Mouse (Mus musculus) layer of hippocampus, adult 9-11 months (tissue): ENCODE results near the gene Sprr2a2.
"Not testable (repeated sequence)": the region's sequence is repeated elsewhere in the genome, so short reads cannot be mapped to it uniquely, and the experiment has no call there.

Experiments used
- DNase-seq: peaks from one replicate; pipeline ENCODE4 v3.0.0; 2022

Gene Sprr2a2

GRCm38 (mm10) chr3:92215569-92215968 is at the start of gene Sprr2a2, which contains the start of gene Sprr2a1:
Gene Sprr2a2 (plus strand): TSS chr3:92215920.
Gene Sprr2a1 (plus strand): TSS chr3:92215799.
- DNase-seq, result not testable (repeated sequence)

DNA sequence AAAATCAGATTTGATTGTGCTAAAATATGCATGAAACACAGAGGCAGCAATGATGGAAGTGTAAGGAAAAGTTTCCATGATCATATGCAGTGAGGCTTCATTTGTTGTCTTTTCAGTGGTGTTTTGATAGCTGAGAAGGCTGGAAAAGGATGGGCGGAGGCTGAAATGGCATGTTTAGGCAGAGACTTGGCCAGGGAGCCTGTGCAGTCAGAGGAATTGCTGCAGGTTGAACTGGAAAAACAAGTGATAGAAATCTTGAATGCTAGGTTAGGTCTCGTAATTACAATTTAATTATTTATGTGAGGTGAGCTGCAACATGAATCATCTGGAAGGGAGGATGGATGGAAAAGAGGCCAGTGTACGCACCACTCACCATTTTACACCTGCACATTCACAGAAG is 45.9 kb upstream of the Sprr2a2 start:
- no peak for DNase-seq

DNA sequence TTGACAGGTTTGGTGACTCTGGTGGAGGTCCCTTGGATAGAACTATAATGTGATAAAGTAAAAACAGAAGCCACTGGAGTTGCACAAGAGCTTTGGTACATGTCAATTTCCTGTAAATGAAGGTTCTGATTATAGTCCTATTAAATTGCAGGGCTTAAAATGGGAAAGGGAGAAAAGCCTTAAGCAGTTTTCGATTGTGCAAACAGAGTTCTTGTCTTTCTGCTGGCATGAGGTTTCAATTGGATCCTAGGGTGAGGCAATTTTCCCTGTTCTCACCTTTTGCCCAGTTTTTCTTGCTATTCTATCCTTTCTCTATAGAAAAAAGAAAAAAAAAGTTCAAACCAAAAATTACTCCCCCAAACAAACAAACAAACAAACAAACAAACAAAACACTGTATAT is 38.8 kb upstream of the Sprr2a2 start:
- DNase-seq, result no peak

DNA sequence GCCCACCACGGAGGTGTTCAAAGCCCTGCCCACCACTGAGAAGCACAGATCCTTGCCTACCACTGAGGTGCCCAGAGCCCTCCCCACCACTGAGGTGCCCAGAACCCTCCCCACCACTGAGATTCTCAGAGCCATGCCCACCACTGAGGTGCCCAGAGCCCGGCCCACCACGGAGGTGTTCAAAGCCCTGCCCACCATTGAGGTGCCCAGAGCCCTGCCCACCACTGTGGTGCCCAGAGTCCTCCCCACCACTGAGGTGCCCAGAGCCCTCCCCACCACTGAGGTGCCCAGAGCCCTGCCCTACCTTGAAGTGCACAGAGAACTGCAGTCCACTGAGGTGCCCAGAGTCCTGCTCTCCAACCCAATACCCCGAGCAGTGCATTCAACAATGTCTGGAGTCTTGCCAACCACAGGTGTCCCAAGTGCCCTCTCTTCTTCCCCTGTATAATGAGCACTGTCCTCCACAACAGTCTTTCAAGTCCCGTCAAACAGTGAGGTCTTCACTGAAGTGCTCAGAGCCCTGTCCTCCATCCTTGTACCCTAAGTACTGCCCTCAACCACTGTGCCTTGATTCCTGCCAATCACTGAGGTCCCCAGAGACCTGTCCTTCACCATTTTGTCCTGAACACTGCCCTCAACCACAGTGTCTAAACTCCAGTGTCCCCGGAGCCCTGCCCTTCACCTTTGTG is 20.1 kb upstream of the Sprr2a2 start:
- DNase-seq, result no peak

GRCm38 (mm10) chr3:92211133-92211925 is 4.4 kb upstream of the Sprr2a2 start:
- not testable (repeated sequence) for DNase-seq

GRCm38 (mm10) chr3:92212059-92212458 is 3.7 kb upstream of the Sprr2a2 start:
- not testable (repeated sequence) for DNase-seq

- DNase-seq, result not testable (repeated sequence)
These were observed 2.1 kb upstream of the Sprr2a2 start for GRCm38 (mm10) chr3:92213651-92214050.

GRCm38 (mm10) chr3:92219031-92219430 is 3.3 kb downstream of the Sprr2a2 start:
- not testable (repeated sequence) for DNase-seq

DNA sequence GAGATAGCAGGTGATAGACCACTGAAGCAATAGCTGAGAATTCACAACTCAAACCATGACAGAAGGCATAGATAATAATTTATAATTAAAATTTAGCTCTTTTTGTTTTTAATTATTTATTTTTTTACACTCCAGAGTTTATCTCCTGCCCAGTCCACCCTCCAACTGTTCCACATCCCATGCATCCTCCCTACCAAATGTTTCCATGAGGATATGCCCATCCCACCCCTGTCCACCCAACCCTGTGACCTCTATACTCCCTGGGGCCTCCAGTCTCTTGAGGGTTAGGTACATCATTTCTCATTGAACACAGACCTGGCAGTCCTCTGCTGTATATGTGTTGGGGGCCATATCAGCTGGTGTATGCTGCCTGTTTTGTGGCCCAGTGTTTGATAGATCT is 8.0 kb downstream of the Sprr2a2 start:
- not testable (repeated sequence) for DNase-seq

- DNase-seq, result not testable (repeated sequence)
These were observed 11.7 kb downstream of the Sprr2a2 start for GRCm38 (mm10) chr3:92227410-92227809.

GRCm38 (mm10) chr3:92236463-92237189 is 20.9 kb downstream of the Sprr2a2 start:
- DNase-seq, result not testable (repeated sequence)

GRCm38 (mm10) chr3:92238736-92239135 is 23.0 kb downstream of the Sprr2a2 start:
- not testable (repeated sequence) for DNase-seq

DNA sequence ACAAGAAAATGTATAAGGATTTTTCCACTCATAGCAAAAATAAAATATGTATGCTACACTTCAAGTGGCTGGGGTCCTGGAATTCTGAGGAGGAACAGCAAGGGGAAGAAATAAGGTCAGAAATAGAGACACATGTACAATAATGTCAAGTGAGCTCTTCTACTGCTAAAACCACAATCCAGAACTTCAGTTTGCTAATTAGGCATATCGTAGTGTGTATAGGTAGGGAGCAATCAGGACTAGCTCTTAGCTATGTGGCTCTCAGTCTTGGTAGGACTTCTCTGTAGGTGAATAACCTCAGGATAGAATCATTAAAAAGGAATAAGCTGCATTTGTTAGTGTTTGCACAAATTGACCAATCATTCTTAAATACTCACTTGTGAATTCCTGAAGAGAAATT is 23.5 kb downstream of the Sprr2a2 start:
- DNase-seq, result not testable (repeated sequence)

- not testable (repeated sequence) for DNase-seq
These were observed 29.1 kb downstream of the Sprr2a2 start for GRCm38 (mm10) chr3:92244833-92245232.

DNA sequence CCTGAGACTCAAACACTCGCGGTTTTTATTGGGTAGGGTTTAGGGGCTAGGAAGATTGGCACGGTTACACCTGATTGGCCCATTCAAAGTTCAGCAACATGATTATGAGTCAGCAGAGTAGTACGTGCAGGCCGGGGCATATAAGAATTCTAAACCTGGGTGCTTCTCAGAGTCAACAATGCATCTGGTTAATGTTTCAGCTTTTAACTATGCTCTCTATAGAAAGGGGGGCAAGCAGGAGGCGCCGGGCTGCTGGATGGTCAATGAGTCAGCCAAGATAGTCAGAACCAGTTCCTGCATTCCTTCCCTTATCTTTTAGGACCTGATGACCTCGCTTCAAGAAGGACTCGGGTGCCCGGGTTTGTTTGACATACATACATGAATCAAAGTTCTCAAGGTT is 30.5 kb downstream of the Sprr2a2 start:
- not testable (repeated sequence) for DNase-seq

DNA sequence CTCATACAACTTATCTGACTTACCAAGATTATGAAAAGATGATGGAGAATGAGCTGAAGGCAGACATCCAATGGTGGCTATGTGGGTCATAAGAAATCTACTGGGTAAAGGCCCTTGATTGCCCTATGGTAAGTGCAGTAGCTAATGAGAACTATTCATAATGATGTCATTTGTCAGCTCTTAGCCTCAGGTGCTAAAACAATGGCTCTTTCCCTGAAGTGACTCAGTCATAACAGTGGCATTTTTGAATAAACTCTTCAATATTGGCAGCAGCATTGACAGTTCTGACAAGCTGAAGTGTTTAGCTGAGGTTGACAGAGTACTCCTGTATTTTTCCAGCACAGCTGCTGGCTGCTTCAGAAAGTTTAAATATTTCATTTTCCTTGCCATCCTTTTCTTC is 32.8 kb downstream of the Sprr2a2 start:
- DNase-seq, result not testable (repeated sequence)

DNA sequence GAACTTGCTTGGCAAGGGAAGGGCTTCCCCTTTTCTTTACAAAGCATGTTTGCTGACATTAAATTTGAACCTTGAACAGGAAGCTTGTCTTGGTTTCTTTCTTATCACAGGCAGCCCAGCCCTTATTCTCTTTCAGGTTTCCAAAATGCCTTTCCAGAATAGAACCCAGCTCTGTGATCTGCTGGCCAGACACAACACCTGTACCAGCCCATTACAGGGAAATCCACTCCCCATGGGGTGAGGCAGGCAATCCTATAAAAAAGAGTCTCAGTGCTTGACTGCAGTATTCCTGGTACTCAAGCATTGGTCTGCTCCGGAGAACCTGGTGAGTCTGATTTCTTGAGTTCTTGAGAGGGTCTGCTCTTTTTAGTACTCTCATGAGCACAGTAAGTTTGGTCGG is 34.7 kb downstream of the Sprr2a2 start:
- DNase-seq, result not testable (repeated sequence)

- not testable (repeated sequence) for DNase-seq
These were observed 38.1 kb downstream of the Sprr2a2 start for GRCm38 (mm10) chr3:92253860-92254259.

- DNase-seq, result not testable (repeated sequence)
These were observed 42.8 kb downstream of the Sprr2a2 start for GRCm38 (mm10) chr3:92258526-92258925.

DNA sequence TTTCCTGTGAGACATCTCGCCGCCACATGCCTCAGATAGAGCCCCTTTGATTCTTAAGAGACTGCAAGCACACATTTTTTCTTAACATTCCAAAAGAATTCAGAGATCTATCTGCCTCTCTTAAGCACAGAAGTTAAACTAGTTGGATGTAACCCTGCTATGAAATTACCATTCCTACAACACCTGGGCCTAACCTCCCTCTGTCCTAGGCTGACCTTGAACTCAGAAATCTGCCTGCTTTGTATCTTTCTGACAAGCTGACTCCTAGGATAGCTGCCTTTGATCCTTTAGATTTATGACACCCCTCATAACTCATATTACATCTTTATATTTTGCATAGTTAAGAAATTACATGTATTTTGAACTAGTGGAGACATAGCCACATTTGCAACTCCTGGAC is 47.7 kb downstream of the Sprr2a2 start:
- DNase-seq, result not testable (repeated sequence)

- not testable (repeated sequence) for DNase-seq
These were observed 55.8 kb downstream of the Sprr2a2 start for GRCm38 (mm10) chr3:92271414-92271985.

DNA sequence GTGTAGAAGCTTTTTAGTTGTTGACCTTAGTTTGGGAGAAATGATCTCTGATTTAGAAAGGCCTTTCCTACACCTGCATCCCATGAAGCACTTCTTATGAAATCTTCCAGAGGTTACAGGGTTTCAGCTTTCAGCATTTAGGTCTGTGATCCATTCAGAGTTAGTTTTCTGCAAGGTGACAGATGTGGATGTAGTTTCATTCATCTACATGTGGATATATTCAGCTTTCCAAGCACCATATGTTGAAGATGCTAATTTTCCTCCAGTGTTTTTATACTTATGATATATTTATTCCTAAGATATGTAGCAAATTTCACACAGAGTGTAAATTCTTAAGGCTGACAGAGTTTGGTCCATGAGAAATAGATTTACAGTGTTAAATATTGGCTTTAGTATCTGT is 57.8 kb downstream of the Sprr2a2 start:
- not testable (repeated sequence) for DNase-seq

DNA sequence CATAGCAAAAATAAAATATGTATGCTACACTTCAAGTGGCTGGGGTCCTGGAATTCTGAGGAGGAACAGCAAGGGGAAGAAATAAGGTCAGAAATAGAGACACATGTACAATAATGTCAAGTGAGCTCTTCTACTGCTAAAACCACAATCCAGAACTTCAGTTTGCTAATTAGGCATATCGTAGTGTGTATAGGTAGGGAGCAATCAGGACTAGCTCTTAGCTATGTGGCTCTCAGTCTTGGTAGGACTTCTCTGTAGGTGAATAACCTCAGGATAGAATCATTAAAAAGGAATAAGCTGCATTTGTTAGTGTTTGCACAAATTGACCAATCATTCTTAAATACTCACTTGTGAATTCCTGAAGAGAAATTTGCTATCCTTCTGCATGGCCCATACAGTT is 58.3 kb downstream of the Sprr2a2 start:
- not testable (repeated sequence) for DNase-seq
